Mouse (Mus musculus): ENCODE data around the gene Efna2. TPM values are rescaled to one million over a fixed set of nuclear protein-coding genes. Genes with fewer than 3 reads are reported as not detected.
A peak's percentile ranks its signal among the peaks of the same experiment; 100 is the strongest.

Gene Efna2
- total and polyA plus RNA-seq, 3 experiments, result 0.23 to 1.5 (median 0.86) TPM

DNA sequence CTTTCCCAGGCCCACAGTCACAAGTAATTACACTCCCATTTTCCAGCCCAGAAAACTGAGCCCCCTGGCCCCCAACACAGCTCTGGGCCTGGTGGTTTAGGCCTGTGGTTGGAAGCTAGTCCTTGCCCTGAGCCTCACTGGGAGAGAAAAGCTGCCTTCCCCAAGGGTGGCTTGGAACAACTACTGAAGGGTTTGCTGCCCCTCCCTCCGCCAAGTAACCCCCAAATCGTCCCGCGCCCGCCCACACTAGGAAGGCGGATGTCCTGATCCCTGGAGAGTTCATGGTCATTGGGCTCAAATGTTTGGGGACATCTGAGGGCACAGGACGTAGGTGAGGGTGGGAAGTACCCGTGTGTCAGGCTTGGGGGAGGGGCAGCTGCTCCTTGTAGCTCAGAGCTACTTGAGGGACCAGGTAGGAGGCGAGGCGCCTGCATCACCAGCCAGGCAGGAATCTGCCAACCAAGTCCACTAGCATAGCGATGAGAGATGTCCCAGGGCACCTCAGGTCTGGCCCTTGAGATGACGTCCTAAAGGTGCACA is 20.2 kb upstream of the Efna2 start:
- DNase-seq (ENCODE audit: extremely low read depth), result no peak
- Histone ChIP-seq H3K4me3 (replicated peaks in 1 of 3; ENCODE audit: low read depth in 2 of 3, low read length in 2 of 3, poor library complexity in 1 of 3) (peak overlapping the region; percentile 51 to 66 (median 54)), H3K27ac (ENCODE audit: insufficient read depth, low read depth) (peak overlapping the region; percentile 92), H3K9ac (ENCODE audit: insufficient read depth, low read depth) (peak overlapping the region; percentile 63), H3K79me2 (replicated peaks; ENCODE audit: control insufficient read depth, extremely low read depth, insufficient read depth, poor library complexity, severe bottlenecking) (no peaks in the 10 kb centered on the region), H3K9me3 (replicated peaks; ENCODE audit: low read length) (no peaks in the 10 kb centered on the region), H3K4me1 (ENCODE audit: control insufficient read depth in 1 of 2, insufficient read depth in 2 of 2) (peaks cover 35 to 87% of the 10 kb centered on the region in 2 experiments), H3K27me3 (replicated peaks) (no peaks in the 10 kb centered on the region), H3K36me3 (replicated peaks in 1 of 2; ENCODE audit: control insufficient read depth in 1 of 2, insufficient read depth in 1 of 2, low read length in 1 of 2) (peaks cover 28 to 36% of the 10 kb centered on the region in 2 experiments), H3K4me2 (ENCODE audit: insufficient read depth, low read depth, poor library complexity, severe bottlenecking) (peak overlapping the region; percentile 61)
- no peak for TF ChIP-seq TBP (conservative IDR thresholded peaks at IDR 0.05; ENCODE audit: low read depth, low read length)
- TF ChIP-seq ZMIZ1 (IDR thresholded peaks at IDR 0.05; ENCODE audit: low read depth, low read length), result peak; percentile 51
- TF ChIP-seq IRF4 (IDR thresholded peaks at IDR 0.05; ENCODE audit: low read depth, low read length), result peak; percentile 7; the same call in 1 of the 2 replicates
- no peak for TF ChIP-seq MAX (IDR thresholded peaks at IDR 0.05; ENCODE audit: low read length)
- TF ChIP-seq MXI1 (IDR thresholded peaks at IDR 0.05; ENCODE audit: low read depth, low read length), result no peak
- TF ChIP-seq E2F4 (IDR thresholded peaks at IDR 0.05; ENCODE audit: insufficient replicate concordance, low read depth, low read length), result no peak
- no peak for TF ChIP-seq KAT2A (IDR thresholded peaks at IDR 0.05; ENCODE audit: insufficient replicate concordance, low read length)
- peak; percentile 62 for TF ChIP-seq CHD2 (IDR thresholded peaks at IDR 0.05; ENCODE audit: low read length)
- TF ChIP-seq ZC3H11A (IDR thresholded peaks at IDR 0.05; ENCODE audit: low read depth, low read length), result no peak
- no peak for TF ChIP-seq JUND (conservative IDR thresholded peaks at IDR 0.05; ENCODE audit: low read depth, low read length)
- in situ Hi-C loops (cut with MboI; ENCODE audit: low pct_ligation_motif_present, low pct_unique_long_range_greater_than_20kb, low sequenced_read_pairs), result no loop called here
- dilution Hi-C loops (cut with MboI; ENCODE audit: extremely low pct_ligation_motif_present, extremely low pct_unique_long_range_greater_than_20kb, low sequenced_read_pairs), result no loop called here

DNA sequence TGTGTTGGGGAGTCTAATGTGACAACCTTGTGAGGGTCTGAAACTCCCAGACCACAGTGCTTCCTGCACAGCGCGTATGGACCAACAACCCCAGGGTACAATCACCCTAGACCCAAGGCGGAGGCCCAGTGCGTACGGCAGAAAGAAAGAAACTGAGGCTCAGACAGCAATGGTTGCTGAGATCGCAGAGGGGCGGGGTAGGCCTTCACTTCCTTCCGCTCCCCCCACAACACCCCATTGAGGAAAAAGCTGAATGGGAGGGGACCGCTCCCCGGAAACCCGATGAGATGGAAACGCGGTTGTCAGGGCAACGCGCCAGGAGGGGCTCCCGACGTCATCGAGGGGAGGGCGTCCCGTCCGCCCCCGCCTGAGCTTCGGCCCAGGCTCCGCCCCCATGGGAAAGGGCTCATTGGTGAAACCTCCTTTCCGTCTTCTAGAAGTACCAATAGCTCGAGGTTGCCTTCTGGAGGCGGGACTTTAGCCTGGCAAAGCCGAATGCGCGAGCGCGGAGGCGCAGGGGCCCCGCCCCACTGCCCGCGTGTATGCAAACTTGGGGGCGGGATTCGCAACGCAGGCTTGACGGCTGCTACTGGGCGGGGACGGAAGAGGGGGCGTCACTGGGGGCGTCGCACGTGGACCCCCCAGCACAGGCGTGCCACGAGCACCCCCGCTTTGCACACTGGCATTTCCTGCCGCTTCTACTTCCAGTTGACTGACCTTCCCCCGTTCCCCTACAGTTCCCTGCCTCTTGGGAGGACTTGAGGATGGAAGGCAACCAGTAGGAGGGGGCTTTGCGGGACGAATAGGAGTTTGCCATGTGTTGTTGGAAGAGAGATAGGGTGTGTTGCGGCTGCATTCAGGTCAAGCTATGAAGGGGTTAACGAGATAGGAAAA is 19.5 kb upstream of the Efna2 start:
- dilution Hi-C loops (cut with MboI; ENCODE audit: extremely low pct_ligation_motif_present, extremely low pct_unique_long_range_greater_than_20kb, low sequenced_read_pairs) (no loop called here), in situ Hi-C loops (cut with MboI; ENCODE audit: low pct_ligation_motif_present, low pct_unique_long_range_greater_than_20kb, low sequenced_read_pairs) (no loop called here)
- Histone ChIP-seq H3K4me1 (ENCODE audit: control insufficient read depth in 1 of 2, insufficient read depth in 2 of 2) (peaks cover 35 to 87% of the 10 kb centered on the region in 2 experiments), H3K9ac (ENCODE audit: insufficient read depth, low read depth) (peak overlapping the region; percentile 63), H3K9me3 (replicated peaks; ENCODE audit: low read length) (no peaks in the 10 kb centered on the region), H3K27me3 (replicated peaks) (no peaks in the 10 kb centered on the region), H3K79me2 (replicated peaks; ENCODE audit: control insufficient read depth, extremely low read depth, insufficient read depth, poor library complexity, severe bottlenecking) (no peaks in the 10 kb centered on the region), H3K4me2 (ENCODE audit: insufficient read depth, low read depth, poor library complexity, severe bottlenecking) (peak overlapping the region; percentile 61), H3K4me3 (replicated peaks in 1 of 3; ENCODE audit: low read depth in 2 of 3, low read length in 2 of 3, poor library complexity in 1 of 3) (peak overlapping the region; percentile 51 to 66 (median 54)), H3K27ac (ENCODE audit: insufficient read depth, low read depth) (peak overlapping the region; percentile 92), H3K36me3 (replicated peaks in 1 of 2; ENCODE audit: control insufficient read depth in 1 of 2, insufficient read depth in 1 of 2, low read length in 1 of 2) (peaks cover 21 to 29% of the 10 kb centered on the region in 2 experiments)
- DNase-seq (ENCODE audit: extremely low read depth), result peak; percentile 99
- no peak for TF ChIP-seq POLR2AphosphoS2 (IDR thresholded peaks at IDR 0.05; ENCODE audit: low read depth, low read length)
- TF ChIP-seq JUND (conservative IDR thresholded peaks at IDR 0.05; ENCODE audit: low read depth, low read length), result no peak
- peak; percentile 55 for TF ChIP-seq TCF12 (IDR thresholded peaks at IDR 0.05; ENCODE audit: low read depth, low read length)
- TF ChIP-seq SMC3 (IDR thresholded peaks at IDR 0.05; ENCODE audit: low read depth, low read length), result no peak
- TF ChIP-seq USF1 (IDR thresholded peaks at IDR 0.05; ENCODE audit: low read depth, low read length), result no peak
- TF ChIP-seq MAX (IDR thresholded peaks at IDR 0.05; ENCODE audit: low read length), result peak; percentile 86
- TF ChIP-seq MAZ (IDR thresholded peaks at IDR 0.05; ENCODE audit: low read depth, low read length), result peak; percentile 99
- TF ChIP-seq BHLHE40 (IDR thresholded peaks at IDR 0.05; ENCODE audit: low read depth, low read length), result peak; percentile 96
- no peak for TF ChIP-seq ZNF384 (IDR thresholded peaks at IDR 0.05; ENCODE audit: low read depth, low read length)
- TF ChIP-seq EP300 (IDR thresholded peaks at IDR 0.05; ENCODE audit: low read length), result no peak
- TF ChIP-seq ELF1 (IDR thresholded peaks at IDR 0.05; ENCODE audit: low read depth, low read length), result peak; percentile 90
- TF ChIP-seq TBP (conservative IDR thresholded peaks at IDR 0.05; ENCODE audit: low read depth, low read length), result peak; percentile 48; the same call in 1 of the 2 replicates
- no peak for TF ChIP-seq ZMIZ1 (IDR thresholded peaks at IDR 0.05; ENCODE audit: low read depth, low read length)
- TF ChIP-seq CHD1 (IDR thresholded peaks at IDR 0.05; ENCODE audit: low read depth, low read length), result no peak
- TF ChIP-seq ETS1 (conservative IDR thresholded peaks at IDR 0.05; ENCODE audit: low read depth, low read length), result peak; percentile 59
- no peak for TF ChIP-seq JUN (IDR thresholded peaks at IDR 0.05; ENCODE audit: insufficient read depth, low read depth, low read length)
- no peak for TF ChIP-seq E2F4 (IDR thresholded peaks at IDR 0.05; ENCODE audit: insufficient replicate concordance, low read depth, low read length)
- peak; percentile 87 for TF ChIP-seq NRF1 (IDR thresholded peaks at IDR 0.05; ENCODE audit: low read depth, low read length)
- TF ChIP-seq PAX5 (IDR thresholded peaks at IDR 0.05; ENCODE audit: low read length), result no peak
- TF ChIP-seq MEF2A (IDR thresholded peaks at IDR 0.05; ENCODE audit: borderline replicate concordance, low read depth, low read length), result peak; percentile 21; the same call in 1 of the 2 replicates
- peak; percentile 54 for TF ChIP-seq POLR2A (IDR thresholded peaks at IDR 0.05; ENCODE audit: low read depth, low read length)
- no peak for TF ChIP-seq RCOR1 (conservative IDR thresholded peaks at IDR 0.05; ENCODE audit: low read depth, low read length)
- TF ChIP-seq NELFE (IDR thresholded peaks at IDR 0.05; ENCODE audit: low read depth, low read length), result peak; percentile 28; the same call in 1 of the 2 replicates
- peak; percentile 67 for TF ChIP-seq HCFC1 (IDR thresholded peaks at IDR 0.05; ENCODE audit: low read depth, low read length)

Data from CH12.LX (cell line).